Mouse (Mus musculus): ENCODE measurements around the gene Tollip. TPM values are rescaled to one million over a fixed set of nuclear protein-coding genes. Genes with fewer than 3 reads are reported as not detected.

The Tollip gene
- total and polyA plus RNA-seq, 2 experiments from 2014 or later, result 30.8 to 60.0 TPM

DNA sequence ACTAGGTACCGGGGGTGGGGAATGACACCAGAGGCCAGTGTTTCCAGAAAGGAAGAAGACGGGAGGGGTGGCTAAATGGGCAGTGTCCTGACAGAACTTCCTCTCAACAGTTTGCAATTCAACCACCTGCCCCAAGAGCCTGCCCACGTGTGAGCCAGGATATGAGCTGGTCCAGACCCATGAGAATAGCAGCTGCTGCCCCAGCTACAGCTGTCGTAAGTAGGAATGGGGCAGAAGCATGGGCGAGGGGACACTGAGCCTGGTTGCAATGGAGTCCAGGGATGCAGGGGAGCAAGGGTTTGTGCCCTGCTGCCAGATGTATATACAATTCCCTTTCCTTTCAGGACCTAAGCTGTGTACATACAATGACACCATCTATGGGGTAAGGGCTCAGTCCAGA is 48.7 kb downstream of the Tollip start:
- DNase-seq (ENCODE audit: low spot score) (no peak), ATAC-seq (ENCODE audit: insufficient read depth, low read depth) (no peak)
- Histone ChIP-seq H3K36me3 (replicated peaks; ENCODE audit: control insufficient read depth, insufficient read depth, low read length) (peaks cover 16% of the 10 kb centered on the region), H3K9ac (replicated peaks; ENCODE audit: low read depth, low read length) (no peak overlapping the region), H3K9me3 (replicated peaks; ENCODE audit: control insufficient read depth, low read length) (no peaks in the 10 kb centered on the region), H3K4me1 (ENCODE audit: control insufficient read depth, insufficient read depth) (no peaks in the 10 kb centered on the region), H3K27ac (ENCODE audit: low read depth) (no peak overlapping the region), H3K4me2 (ENCODE audit: low read depth, low read length) (no peak overlapping the region), H3K27me3 (ENCODE audit: control insufficient read depth, insufficient read depth, low read length) (no peaks in the 10 kb centered on the region), H3K4me3 (ENCODE audit: low read depth, low read length) (no peak overlapping the region)
- TF ChIP-seq CTCF (IDR thresholded peaks at IDR 0.05; ENCODE audit: low read depth) (no peak), EP300 (IDR thresholded peaks at IDR 0.05; ENCODE audit: low read depth) (no peak)
- WGBS, result 69% methylated on average over 5 of the region's 5 CpGs

DNA sequence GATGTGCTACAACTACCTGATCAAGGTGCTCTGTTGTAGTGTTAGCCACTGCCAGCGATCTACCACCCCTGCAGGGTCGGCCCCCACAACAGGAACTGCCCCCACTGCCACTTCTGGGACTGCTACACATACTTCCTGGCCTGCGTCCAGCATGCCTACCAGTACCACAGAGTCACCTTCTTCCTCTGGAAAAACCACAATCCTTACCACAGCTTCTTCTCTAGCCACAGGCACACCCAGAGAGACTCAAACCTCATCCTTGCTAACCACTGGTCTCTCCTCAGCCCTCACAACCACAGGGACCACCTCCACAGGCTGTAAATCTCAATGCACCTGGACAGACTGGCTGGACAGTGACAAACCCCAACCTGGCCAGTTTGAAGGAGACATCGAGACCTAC is 57.3 kb downstream of the Tollip start:
- WGBS, result 67% methylated on average over 4 of the region's 4 CpGs
- no peak overlapping the region for H3K9ac ChIP-seq (replicated peaks; ENCODE audit: low read depth, low read length)
- ATAC-seq (ENCODE audit: insufficient read depth, low read depth), result no peak
- H3K27me3 ChIP-seq (ENCODE audit: control insufficient read depth, insufficient read depth, low read length), result no peaks in the 10 kb centered on the region
- H3K9me3 ChIP-seq (replicated peaks; ENCODE audit: control insufficient read depth, low read length), result no peaks in the 10 kb centered on the region
- DNase-seq (ENCODE audit: low spot score), result no peak
- no peaks in the 10 kb centered on the region for H3K36me3 ChIP-seq (replicated peaks; ENCODE audit: control insufficient read depth, insufficient read depth, low read length)
- no peak for TF ChIP-seq EP300 (IDR thresholded peaks at IDR 0.05; ENCODE audit: low read depth)
- TF ChIP-seq CTCF (IDR thresholded peaks at IDR 0.05; ENCODE audit: low read depth), result no peak
- H3K27ac ChIP-seq (ENCODE audit: low read depth), result no peak overlapping the region
- no peak overlapping the region for H3K4me3 ChIP-seq (ENCODE audit: low read depth, low read length)
- H3K4me2 ChIP-seq (ENCODE audit: low read depth, low read length), result no peak overlapping the region
- H3K4me1 ChIP-seq (ENCODE audit: control insufficient read depth, insufficient read depth), result no peaks in the 10 kb centered on the region

DNA sequence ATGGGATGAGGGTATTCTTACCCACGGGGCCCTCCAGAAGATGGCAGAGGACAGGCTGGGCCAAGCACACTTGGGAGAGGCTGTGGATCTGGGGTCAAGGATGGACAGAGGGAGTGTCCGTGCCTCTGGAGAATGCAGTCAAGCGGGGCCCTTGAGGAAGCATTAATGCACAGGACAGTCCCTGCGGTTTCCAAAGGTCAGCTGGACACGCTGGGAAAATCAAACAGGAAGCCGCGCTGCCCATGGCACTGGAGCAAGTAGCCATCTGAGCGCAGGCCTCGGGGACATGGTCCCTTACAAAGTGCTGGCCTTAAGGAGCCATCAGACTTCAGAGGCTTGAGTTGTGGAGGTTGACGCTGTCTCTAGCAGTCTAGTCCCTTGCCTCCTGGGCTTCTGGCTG is 78.0 kb downstream of the Tollip start:
- no peaks in the 10 kb centered on the region for H3K36me3 ChIP-seq (replicated peaks; ENCODE audit: control insufficient read depth, insufficient read depth, low read length)
- H3K27ac ChIP-seq (ENCODE audit: low read depth), result no peak overlapping the region
- ATAC-seq (ENCODE audit: insufficient read depth, low read depth), result no peak
- no peaks in the 10 kb centered on the region for H3K9me3 ChIP-seq (replicated peaks; ENCODE audit: control insufficient read depth, low read length)
- DNase-seq (ENCODE audit: low spot score), result no peak
- H3K27me3 ChIP-seq (ENCODE audit: control insufficient read depth, insufficient read depth, low read length), result no peaks in the 10 kb centered on the region; the same call in 1 of the 2 replicates
- H3K4me3 ChIP-seq (ENCODE audit: low read depth, low read length), result no peak overlapping the region
- TF ChIP-seq CTCF (IDR thresholded peaks at IDR 0.05; ENCODE audit: low read depth) (no peak), EP300 (IDR thresholded peaks at IDR 0.05; ENCODE audit: low read depth) (no peak)
- H3K4me1 ChIP-seq (ENCODE audit: control insufficient read depth, insufficient read depth), result peaks cover 18% of the 10 kb centered on the region
- 87% methylated on average over 10 of the region's 10 CpGs for WGBS
- H3K9ac ChIP-seq (replicated peaks; ENCODE audit: low read depth, low read length), result no peak overlapping the region
- H3K4me2 ChIP-seq (ENCODE audit: low read depth, low read length), result no peak overlapping the region

DNA sequence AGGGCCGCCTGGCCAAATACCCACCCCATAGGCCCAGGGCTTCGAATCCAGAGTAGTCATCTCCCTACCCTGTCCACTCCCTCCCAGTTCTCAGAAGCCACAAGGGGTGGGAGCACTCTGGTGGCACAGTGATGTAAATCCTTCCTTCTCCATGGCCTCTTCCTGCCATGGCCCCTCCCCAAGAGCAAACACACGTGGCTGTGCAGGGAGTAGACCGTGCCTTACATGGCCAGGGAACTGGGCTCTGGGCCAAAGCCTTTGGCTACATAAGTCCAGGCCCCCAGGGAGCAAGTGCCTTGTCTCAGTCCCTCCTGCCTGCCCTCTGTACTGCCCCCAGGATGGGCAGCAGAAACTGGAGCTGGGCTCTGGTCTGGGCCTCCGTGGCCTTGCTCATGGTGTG is 79.5 kb downstream of the Tollip start, which contains the start of gene Muc5b:
Muc5b (plus strand) TSS at position 292 of the 400 bp plus-strand sequence.
- Histone ChIP-seq H3K4me3 (ENCODE audit: low read depth, low read length) (no peak within 1 kb of the TSS), H3K36me3 (replicated peaks; ENCODE audit: control insufficient read depth, insufficient read depth, low read length) (no peaks in the 10 kb centered on the region), H3K27me3 (ENCODE audit: control insufficient read depth, insufficient read depth, low read length) (no peaks in the 10 kb centered on the region), H3K9me3 (replicated peaks; ENCODE audit: control insufficient read depth, low read length) (no peaks in the 10 kb centered on the region), H3K9ac (replicated peaks; ENCODE audit: low read depth, low read length) (no peak within 1 kb of the TSS), H3K27ac (ENCODE audit: low read depth) (no peak within 1 kb of the TSS), H3K4me1 (ENCODE audit: control insufficient read depth, insufficient read depth) (peaks cover 18% of the 10 kb centered on the region), H3K4me2 (ENCODE audit: low read depth, low read length) (no peak within 1 kb of the TSS)
- peak; percentile 72 for ATAC-seq (ENCODE audit: insufficient read depth, low read depth)
- TF ChIP-seq EP300 (IDR thresholded peaks at IDR 0.05; ENCODE audit: low read depth) (no peak), CTCF (IDR thresholded peaks at IDR 0.05; ENCODE audit: low read depth) (no peak)
- peak; percentile 52 for DNase-seq (ENCODE audit: low spot score)
- 48% methylated on average over 5 of the region's 5 CpGs for WGBS

DNA sequence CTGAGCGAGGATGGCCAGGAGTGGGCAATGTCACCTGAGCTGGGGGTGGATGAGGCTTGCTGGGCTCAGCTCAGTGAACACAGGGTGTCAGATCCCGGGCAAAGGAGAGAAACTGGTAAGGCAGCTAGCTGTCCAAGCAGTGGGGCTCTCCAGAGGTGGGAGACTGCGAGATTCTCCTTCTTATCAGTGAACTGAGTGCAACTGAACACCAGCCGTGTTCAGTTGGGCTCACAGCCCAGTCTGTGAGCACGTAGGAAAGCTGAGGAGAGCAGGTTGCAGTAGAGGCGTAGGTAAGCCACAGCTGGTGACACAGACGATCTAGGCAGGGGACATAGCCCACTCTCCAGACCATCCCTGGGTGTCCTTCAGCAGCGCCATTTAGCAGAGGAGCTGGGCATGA is 81.9 kb downstream of the Tollip start:
- Histone ChIP-seq H3K36me3 (replicated peaks; ENCODE audit: control insufficient read depth, insufficient read depth, low read length) (no peaks in the 10 kb centered on the region), H3K4me3 (ENCODE audit: low read depth, low read length) (no peak overlapping the region), H3K27ac (ENCODE audit: low read depth) (no peak overlapping the region), H3K4me2 (ENCODE audit: low read depth, low read length) (no peak overlapping the region), H3K9me3 (replicated peaks; ENCODE audit: control insufficient read depth, low read length) (no peaks in the 10 kb centered on the region), H3K4me1 (ENCODE audit: control insufficient read depth, insufficient read depth) (peaks cover 18% of the 10 kb centered on the region), H3K27me3 (ENCODE audit: control insufficient read depth, insufficient read depth, low read length) (no peaks in the 10 kb centered on the region), H3K9ac (replicated peaks; ENCODE audit: low read depth, low read length) (no peak overlapping the region)
- DNase-seq (ENCODE audit: low spot score), result peak; percentile 22
- peak; percentile 50; the same call in 1 of the 2 replicates for ATAC-seq (ENCODE audit: insufficient read depth, low read depth)
- TF ChIP-seq CTCF (IDR thresholded peaks at IDR 0.05; ENCODE audit: low read depth) (no peak), EP300 (IDR thresholded peaks at IDR 0.05; ENCODE audit: low read depth) (no peak)
- 34% methylated on average over 8 of the region's 8 CpGs for WGBS

DNA sequence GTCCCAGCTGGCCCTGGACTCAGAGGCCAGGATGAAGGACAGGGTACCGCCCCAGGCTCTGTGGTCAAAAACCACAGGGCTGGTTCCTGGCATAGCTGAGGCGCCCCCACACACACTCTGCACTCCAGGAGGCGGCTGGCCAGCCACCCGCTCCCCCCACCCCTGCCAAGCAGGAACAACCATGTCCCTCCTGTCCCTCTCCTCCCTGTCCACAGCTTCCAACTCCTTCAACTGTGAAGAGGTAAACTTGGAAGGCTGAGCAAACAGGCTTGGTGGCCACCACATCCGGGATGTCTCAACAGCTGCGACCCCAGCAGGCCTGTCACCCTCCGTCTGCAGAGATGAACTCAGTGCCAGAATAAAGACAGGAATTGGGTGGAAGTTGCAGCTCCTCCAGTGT is 82.4 kb downstream of the Tollip start:
- H3K27ac ChIP-seq (ENCODE audit: low read depth), result no peak overlapping the region
- WGBS, result 55% methylated on average over 7 of the region's 7 CpGs
- H3K36me3 ChIP-seq (replicated peaks; ENCODE audit: control insufficient read depth, insufficient read depth, low read length), result no peaks in the 10 kb centered on the region
- no peak overlapping the region for H3K4me2 ChIP-seq (ENCODE audit: low read depth, low read length)
- no peaks in the 10 kb centered on the region for H3K9me3 ChIP-seq (replicated peaks; ENCODE audit: control insufficient read depth, low read length)
- TF ChIP-seq CTCF (IDR thresholded peaks at IDR 0.05; ENCODE audit: low read depth) (no peak), EP300 (IDR thresholded peaks at IDR 0.05; ENCODE audit: low read depth) (no peak)
- no peaks in the 10 kb centered on the region for H3K27me3 ChIP-seq (ENCODE audit: control insufficient read depth, insufficient read depth, low read length)
- ATAC-seq (ENCODE audit: insufficient read depth, low read depth), result no peak
- DNase-seq (ENCODE audit: low spot score), result no peak
- no peak overlapping the region for H3K4me3 ChIP-seq (ENCODE audit: low read depth, low read length)
- H3K9ac ChIP-seq (replicated peaks; ENCODE audit: low read depth, low read length), result no peak overlapping the region
- peaks cover 18% of the 10 kb centered on the region for H3K4me1 ChIP-seq (ENCODE audit: control insufficient read depth, insufficient read depth)

Other genes with a start within 250 kb of the Tollip start
- gene Muc2, start 228.2 kb downstream of the Tollip start, total RNA-seq (2014; rRNA removed; ENCODE audit: low replicate concordance), result 1.7 TPM in 1 of 2 replicates, not detected in the other
- not detected in 2 replicates for gene Muc2, start 228.2 kb downstream of the Tollip start, polyA plus RNA-seq (2015; fragmentation: Nextera tagmentation; extraction: Ambion mirVana)
- 0.04 TPM in 1 of 2 replicates, not detected in the other for gene Muc5ac, start 129.5 kb downstream of the Tollip start, total RNA-seq (2014; rRNA removed; ENCODE audit: low replicate concordance)
- gene Muc5ac, start 129.5 kb downstream of the Tollip start, polyA plus RNA-seq (2015; fragmentation: Nextera tagmentation; extraction: Ambion mirVana), result 0.01 TPM in 1 of 2 replicates, not detected in the other
- 0.08 and 3.6 TPM in 2 replicates for gene Muc5b, start 79.4 kb downstream of the Tollip start, total RNA-seq (2014; rRNA removed; ENCODE audit: low replicate concordance)
- gene Muc5b, start 79.4 kb downstream of the Tollip start, polyA plus RNA-seq (2015; fragmentation: Nextera tagmentation; extraction: Ambion mirVana), result 0.01 and 2.2 TPM in 2 replicates
- not detected in 2 replicates for gene Brsk2, start 31.2 kb upstream of the Tollip start, total RNA-seq (2014; rRNA removed; ENCODE audit: low replicate concordance)
- 0.30 and 0.37 TPM in 2 replicates for gene Brsk2, start 31.2 kb upstream of the Tollip start, polyA plus RNA-seq (2015; fragmentation: Nextera tagmentation; extraction: Ambion mirVana)
- gene Mob2, start 142.6 kb upstream of the Tollip start, total RNA-seq (2014; rRNA removed; ENCODE audit: low replicate concordance), result 48.3 and 53.6 TPM in 2 replicates
- gene Mob2, start 142.6 kb upstream of the Tollip start, polyA plus RNA-seq (2015; fragmentation: Nextera tagmentation; extraction: Ambion mirVana), result 45.5 and 49.6 TPM in 2 replicates
- 29.4 and 31.4 TPM in 2 replicates for gene Dusp8, start 177.3 kb upstream of the Tollip start, total RNA-seq (2014; rRNA removed; ENCODE audit: low replicate concordance)
- 6.4 and 9.0 TPM in 2 replicates for gene Dusp8, start 177.3 kb upstream of the Tollip start, polyA plus RNA-seq (2015; fragmentation: Nextera tagmentation; extraction: Ambion mirVana)
- not detected in 2 replicates for gene Gm45618, start 202.2 kb upstream of the Tollip start, total RNA-seq (2014; rRNA removed; ENCODE audit: low replicate concordance)
- gene Gm45618, start 202.2 kb upstream of the Tollip start, polyA plus RNA-seq (2015; fragmentation: Nextera tagmentation; extraction: Ambion mirVana), result not detected in 2 replicates
- not detected in 2 replicates for gene Gm39115, start 217.5 kb upstream of the Tollip start, total RNA-seq (2014; rRNA removed; ENCODE audit: low replicate concordance)
- not detected in 2 replicates for gene Gm39115, start 217.5 kb upstream of the Tollip start, polyA plus RNA-seq (2015; fragmentation: Nextera tagmentation; extraction: Ambion mirVana)
- not detected in 2 replicates for gene Gm45337, start 226.1 kb upstream of the Tollip start, total RNA-seq (2014; rRNA removed; ENCODE audit: low replicate concordance)
- gene Gm45337, start 226.1 kb upstream of the Tollip start, polyA plus RNA-seq (2015; fragmentation: Nextera tagmentation; extraction: Ambion mirVana), result not detected in 2 replicates
- gene Gm29735, start 238.6 kb upstream of the Tollip start, total RNA-seq (2014; rRNA removed; ENCODE audit: low replicate concordance), result not detected in 2 replicates
- gene Gm29735, start 238.6 kb upstream of the Tollip start, polyA plus RNA-seq (2015; fragmentation: Nextera tagmentation; extraction: Ambion mirVana), result not detected in 2 replicates
- gene Gm4553, start 247.2 kb upstream of the Tollip start, total RNA-seq (2014; rRNA removed; ENCODE audit: low replicate concordance), result not detected in 2 replicates
- gene Gm4553, start 247.2 kb upstream of the Tollip start, polyA plus RNA-seq (2015; fragmentation: Nextera tagmentation; extraction: Ambion mirVana), result not detected in 2 replicates

All from heart, postnatal 0 days (tissue).